Mouse (Mus musculus): ENCODE data around the gene Thsd7a.

The Thsd7a gene

DNA sequence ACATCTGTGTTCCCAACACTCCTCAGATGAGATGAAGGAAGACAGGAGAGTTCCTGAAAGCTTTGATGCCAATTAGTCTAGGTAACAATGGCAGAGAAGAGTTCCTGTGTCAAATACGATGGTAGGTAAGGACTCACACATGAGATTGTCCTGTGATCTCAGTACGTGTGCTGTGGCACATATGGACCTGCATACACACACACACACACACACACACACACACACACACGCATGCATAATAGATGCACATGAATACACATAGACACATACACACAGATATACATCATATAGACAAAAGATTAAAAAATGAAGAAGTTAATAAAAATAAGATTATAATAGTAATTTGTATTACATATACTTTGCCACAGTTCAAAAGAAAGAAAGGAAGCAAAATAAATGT is 56.0 kb downstream of the Thsd7a start:
- DNase-seq (ENCODE audit: low read depth): no peak

DNA sequence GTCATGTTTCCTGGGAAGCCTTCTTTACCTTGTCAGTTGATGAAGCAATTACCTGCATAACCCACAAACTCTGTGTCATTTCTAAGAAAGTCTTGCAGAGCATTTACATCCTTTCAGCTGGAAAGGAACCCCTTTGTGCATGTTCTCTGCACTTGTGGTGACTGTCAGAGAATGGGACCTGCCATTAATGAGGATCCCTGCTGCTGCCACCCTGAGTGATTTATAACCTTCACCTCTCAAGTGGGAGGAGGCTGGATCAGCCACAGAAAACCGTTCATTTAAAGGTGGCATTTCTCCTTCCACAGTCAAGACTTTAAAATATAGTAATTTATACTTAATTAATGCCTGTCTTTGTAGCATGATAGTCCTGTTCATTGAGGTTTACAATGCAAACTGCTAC is 99.6 kb downstream of the Thsd7a start:
- DNase-seq (ENCODE audit: low read depth): no peak

DNA sequence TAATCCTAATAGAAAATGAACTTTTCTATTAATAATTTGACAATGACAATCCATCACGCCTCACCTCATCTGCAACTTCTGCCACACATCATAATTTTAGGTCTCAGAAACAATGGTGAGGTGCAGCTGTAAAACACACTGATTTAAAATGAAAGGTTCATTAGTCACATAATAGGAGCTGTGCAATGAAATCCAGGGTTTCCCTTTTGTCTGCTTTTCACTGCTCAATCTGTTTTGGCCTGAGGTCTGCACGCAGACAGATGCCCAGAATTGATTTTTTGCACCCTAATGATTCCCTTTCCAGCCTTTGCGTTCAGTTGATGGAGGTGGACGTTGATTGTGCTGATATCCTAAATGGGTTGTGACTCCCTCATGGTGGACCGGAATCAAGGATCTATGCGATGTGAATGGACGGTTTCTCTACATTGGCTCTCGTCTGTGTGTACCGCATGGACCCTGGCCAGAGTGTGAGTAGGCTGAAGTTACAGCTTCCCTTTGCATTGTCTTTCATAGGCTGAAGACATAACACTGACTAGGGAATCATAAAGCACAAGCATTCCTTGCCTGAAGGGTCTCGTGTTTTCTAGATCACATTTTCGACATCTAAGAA is 120.5 kb downstream of the Thsd7a start:
- no peak for DNase-seq (ENCODE audit: low read depth)

DNA sequence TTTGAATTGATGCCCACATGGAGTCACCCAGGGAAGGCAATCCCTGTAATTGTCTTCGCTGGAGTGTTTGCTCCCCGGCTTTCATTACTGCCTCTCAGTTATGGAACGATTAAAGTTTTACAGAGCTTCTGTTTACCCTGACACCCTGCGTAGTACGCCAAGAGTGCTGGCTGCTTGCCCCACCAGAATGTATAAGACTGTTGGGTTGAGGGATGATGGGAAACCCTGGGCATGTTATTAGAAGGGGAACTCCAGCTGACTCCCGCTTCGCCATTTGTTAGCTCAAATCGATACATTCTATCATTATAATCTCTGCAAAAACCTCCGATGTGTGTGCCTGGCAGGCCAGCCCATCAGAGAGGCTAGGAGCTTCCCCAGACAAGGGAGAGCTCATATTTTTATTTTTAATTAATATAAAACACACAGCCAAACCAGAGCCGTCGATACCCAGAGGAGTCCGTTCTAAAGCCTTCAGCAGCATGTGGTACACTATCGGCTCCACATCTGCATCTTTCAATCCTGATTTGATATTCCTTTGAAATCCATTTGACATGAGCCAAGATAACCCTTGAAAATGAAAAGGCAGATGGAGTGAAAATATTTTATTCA is 142.5 kb downstream of the Thsd7a start:
- no peak for DNase-seq (ENCODE audit: low read depth)

DNA sequence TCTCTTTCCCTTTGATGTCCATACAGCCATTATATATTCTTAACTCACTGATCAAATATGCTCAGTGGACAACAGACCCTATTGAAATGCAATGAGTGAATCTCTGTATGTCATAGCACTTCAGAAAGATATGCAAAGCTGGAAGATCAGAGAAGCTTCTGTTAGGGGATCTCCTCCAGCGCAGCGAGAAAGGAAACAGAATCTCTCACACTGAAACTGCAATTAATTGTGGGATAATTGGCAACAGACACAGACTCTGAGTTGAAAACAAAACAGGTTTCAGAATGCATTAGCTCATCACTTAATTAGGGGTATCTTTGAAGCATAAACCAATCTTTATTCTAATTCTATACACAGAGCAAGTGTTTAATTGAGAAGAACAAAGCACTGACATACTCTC is 146.3 kb downstream of the Thsd7a start:
- DNase-seq (ENCODE audit: low read depth): no peak

DNA sequence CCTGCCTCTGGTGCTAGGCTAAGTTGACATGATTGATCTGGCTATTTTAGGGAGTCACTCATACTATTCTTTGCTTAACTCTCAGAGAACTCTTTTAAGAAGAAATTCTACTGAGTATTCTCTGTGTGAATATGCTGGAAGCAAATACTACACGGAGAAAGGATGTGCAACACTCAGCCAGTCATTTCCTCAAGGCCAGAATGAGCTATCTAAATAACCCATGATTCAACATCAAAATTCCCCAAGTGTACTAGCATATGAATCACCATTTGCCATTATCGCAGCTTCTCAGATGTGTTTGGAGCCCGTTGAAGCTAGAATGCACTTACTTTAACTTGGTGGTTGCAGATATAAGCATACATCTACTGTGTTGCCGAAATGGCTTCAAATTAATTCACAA is 147.0 kb downstream of the Thsd7a start:
- no peak for DNase-seq (ENCODE audit: low read depth)

DNA sequence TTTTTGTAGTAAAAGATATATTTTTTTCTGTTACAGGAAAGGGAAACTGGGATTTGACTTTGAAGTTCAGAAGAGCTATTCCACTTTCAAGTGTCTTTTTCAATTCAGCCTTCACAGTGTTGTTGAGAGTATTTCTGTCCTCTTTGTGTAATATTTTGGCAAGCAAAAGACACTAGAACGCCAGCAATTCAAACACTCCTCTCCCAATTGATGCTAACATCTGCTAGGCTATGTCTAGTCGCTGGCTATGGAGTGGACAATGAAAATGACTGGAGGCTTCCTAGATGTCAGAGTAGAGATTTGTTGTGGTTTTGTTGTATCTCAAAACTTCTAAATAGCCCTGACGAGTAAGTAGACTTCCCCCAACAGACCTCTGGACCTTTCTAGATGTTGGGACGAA is 164.8 kb downstream of the Thsd7a start:
- DNase-seq (ENCODE audit: low read depth): no peak

DNA sequence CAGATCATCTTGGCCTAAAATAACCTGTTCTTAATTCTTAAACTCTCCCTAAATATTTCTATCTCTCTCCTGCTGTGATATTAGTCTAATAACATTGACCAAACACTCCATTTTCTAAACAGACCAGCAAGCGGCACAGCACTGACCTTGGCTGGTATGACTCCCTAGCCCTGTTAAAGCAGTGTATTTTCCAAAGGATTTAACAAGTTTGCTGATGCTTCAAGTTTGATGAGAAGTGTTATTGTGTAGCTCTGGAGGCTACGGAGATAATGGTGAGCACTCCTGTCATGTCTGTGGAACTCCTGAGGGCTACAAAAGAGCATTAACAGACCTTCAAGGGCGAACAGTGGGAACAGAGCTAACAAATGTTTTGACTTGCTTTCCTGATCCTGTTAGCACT is 168.1 kb downstream of the Thsd7a start:
- DNase-seq (ENCODE audit: low read depth): no peak

DNA sequence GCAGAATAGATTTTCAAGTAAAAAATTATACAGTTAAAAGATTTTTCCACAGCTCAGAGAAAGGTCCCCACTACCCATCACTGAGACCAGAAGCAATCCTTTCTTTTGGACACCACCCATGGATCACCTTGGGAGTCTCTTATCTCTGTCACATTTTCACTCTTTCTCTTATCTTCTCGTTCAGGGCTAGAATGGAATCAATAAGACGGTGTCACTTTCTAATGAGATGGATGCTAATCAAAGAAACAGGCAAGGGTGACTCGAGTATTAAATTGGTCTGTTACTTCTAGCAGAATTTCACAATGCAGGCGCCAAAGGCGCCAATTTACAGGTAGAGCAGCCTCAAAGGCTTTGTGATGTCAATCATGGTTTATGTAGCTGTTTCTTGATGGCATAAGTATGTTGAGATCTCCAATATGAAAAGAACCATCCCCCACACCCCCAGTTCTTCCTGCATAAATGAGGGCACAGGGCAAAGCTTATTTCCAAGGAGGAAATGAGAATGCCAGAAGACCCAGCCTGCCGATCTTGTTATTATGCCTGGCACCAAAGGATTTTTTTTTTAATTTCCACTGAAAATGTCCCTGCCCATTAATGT is 173.5 kb downstream of the Thsd7a start:
- no peak for DNase-seq (ENCODE audit: low read depth)

DNA sequence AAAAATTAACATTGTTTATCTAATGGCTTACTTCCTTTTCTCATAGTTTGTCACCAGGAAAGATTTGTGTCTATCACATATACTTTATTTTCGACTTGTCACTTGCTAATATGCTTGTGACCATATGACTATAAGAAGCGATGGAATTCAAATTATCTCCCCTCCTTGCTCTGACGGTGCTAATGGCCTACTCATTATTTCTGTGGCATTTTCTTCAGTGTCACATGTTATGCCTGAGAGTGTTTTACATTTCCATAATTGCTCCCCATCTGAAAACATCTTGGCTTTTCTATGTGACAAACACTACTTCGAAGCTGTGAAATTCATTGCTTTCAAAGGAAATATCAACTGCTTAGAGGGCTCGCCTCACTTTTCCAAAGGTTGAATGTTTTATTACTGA is 177.0 kb downstream of the Thsd7a start:
- DNase-seq (ENCODE audit: low read depth): no peak

DNA sequence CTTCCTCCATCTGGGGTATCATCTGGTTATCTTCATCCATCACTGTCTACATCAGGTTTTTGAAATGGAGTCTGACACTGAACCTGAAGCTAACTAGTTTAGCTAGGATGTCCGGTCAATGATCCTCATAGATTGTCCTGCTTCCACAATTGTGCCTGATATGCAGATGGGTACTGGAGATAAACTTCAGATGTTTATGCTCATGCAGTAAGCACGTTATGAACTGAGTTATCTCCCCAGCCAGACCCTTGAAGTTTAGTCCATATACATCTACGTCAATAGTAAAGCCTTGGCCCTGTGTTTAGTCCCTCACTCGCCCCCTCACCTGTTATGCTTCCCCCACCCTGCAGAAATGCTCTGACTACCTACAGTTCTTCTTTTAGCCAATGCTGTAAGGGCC is 184.1 kb downstream of the Thsd7a start:
- no peak for DNase-seq (ENCODE audit: low read depth)

DNA sequence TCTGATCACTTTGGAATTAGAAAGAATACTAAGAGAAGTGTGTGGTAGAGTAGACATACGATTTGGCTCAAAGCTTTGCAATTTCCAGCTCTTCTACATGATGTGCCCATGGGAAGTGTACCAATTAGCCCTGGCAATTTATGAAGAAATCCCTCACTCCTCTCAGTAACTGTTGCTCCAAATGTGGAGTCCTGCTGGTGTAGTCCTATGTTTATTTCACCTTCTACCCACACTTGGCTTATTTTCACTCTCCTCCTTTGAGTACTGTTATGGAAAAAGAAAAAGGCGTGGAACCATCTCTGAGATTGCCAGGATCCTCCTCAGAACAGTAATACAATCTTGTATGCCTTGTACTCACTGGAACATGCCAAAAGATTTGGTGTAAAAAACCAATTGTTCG is 186.9 kb downstream of the Thsd7a start:
- DNase-seq (ENCODE audit: low read depth): no peak

DNA sequence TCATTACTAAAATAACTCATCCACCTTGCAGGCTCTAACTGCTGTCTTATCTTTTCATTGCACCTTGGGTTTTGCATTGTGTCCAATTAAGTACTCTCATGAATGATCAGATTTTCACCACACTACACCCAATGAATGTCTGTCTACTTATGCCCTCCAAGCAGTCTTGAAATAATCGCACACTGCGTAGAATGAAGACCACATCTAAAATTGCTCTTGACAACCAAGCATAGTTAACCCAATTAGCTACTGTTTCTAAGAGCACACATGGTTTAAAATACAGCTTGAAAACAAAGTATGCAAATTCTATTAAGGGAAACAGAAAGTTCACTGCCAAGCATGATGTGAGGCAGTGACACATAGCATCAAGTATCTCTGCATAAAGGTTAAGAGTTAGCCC is 188.7 kb downstream of the Thsd7a start:
- DNase-seq (ENCODE audit: low read depth): no peak

DNA sequence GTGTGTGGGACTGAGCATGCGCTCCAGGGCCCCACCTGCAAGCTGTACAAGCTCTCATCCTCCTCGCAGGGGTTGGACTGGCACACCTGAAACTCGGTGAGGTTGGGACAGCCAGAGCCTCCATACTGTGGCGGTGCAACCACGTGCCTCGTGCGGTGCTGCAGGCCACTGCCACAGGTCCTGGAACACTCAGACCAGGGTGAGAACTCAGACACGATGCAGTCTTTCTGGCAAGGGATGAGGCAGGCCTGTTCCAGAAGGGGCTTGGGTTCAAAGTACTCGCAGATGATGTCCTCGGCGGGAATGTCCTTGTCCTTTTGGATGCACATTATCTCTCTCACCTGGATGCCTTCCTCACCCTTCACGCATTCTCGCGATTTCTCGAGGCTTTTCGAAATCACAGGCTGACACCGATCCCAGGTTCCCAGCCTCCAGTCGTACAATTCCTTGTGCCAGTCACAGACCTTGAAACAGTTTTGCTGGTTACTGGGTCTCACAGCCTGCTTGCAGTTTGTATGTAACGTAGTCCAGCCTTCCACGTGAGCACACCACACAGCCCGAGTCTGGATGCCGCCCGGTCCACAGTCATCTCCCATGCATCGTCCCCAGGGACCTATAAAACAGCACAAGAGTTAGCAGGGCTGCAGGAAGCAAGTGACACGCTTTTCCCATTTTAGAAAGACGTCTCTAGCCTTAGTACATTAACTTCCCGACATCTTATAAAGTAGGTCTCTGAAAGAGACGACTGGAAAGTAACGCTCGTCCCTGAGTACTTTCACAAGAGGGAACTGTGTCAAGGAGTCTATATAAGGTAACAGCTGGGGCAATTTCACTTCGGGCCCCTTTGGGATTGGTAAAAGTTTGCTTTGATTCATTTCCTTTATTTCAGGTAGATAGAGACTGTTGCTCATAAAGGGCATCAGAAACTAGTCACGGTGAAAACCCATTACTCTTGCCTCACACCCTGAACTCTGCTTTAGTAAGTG is 193.8 kb downstream of the Thsd7a start:
- DNase-seq (ENCODE audit: low read depth): no peak

DNA sequence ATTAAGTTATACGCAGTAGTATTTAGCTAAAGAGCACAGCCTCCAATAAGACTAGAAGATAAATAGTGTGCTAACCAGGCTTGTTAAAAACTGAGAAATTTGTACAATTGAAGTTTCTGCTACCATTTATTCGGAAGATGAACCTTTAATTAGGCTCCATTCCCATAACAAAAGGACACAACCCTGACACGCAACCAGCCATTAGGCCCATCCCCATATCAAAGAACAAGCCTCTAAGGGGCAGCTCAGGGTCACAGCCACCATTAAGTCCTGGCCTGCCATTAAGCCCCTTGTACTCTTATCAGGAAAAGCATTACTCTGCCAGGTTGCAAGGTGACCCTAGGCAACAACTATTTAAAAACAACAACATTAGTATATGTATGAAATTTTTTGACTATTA is 198.0 kb downstream of the Thsd7a start:
- DNase-seq (ENCODE audit: low read depth): no peak

DNA sequence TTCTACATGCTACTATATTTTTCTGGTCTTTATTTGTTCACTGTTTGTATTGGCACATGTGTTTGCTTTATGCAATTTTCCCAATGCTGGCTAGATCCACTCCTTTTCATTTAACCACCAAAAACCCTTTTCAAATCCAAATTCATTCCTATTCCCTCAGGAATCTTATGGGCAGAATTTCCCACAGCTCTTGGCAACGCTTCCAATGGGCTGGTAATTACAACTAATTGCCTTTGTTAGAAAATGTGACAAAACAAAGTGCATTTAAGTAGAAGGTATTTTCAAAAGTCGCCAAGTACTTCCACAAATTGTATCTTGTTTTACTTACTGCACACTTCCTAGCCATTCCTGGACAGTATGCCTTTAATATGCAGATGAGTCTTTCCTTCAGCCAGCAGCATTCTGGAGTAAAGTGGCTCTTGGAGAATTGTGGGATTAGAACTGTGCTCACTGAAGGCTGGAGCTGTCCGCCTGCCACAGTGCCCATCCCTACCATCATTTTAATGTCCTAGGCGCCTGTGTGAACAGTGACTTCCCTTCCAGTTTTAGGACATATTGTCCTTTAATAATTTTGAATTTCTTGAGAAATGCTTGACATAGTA is 199.1 kb downstream of the Thsd7a start:
- no peak for DNase-seq (ENCODE audit: low read depth)

DNA sequence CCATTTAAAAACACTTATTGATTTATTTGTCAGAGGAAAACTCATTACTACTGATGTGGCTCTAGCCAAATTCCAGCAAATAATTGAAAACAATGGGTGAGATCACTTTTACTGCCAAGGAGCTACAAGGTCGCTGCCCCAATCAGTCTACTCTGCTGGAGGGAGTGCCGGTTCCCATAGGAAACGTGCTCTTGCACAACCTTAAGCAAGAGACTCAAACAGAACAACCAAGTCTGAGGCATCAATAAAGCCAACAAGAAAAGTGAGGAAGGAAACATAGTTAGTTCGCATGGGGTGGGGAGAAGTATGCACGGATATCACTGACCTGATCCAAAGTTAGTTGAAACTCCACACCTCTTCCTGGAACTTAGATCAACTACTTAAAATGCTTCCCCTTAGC is 205.1 kb downstream of the Thsd7a start:
- DNase-seq (ENCODE audit: low read depth): no peak

DNA sequence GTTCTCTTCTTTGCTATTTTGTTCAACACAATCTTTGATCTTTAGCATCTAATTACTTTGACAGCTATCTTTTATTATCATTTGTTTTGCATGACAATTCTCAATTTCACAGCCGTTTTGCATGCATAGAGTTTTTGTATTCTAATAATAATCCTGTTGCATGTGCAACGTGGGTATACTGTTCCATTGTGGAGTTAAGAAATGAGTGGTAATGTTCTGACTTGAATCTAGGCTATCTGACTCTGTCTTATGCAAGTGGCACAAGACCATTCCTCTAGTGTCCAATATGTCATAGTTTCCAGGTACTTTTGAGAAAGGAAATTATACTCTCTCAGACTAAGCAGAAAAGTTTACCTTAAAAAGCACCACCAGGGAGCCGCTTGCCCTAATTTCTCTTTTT is 206.7 kb downstream of the Thsd7a start:
- no peak for DNase-seq (ENCODE audit: low read depth)

DNA sequence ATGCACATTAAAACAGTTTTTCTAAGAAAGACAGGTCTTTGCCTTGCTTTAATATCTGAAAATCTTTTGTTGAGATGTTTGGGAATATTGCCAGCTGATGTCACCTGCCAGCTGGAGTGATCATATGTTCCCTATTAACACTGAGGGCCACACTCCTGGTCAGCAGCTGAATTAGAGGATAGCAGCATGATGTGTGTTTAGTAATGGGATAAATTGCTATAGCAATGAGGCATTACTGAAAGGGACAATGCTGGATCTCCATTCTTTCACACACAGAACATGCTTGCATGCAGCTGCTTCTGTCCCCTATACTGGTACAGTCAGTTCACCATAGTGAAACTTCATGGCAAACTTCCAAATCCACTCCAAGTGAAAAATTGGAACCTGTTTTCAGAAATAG is 230.1 kb downstream of the Thsd7a start:
- no peak for DNase-seq (ENCODE audit: low read depth)

DNA sequence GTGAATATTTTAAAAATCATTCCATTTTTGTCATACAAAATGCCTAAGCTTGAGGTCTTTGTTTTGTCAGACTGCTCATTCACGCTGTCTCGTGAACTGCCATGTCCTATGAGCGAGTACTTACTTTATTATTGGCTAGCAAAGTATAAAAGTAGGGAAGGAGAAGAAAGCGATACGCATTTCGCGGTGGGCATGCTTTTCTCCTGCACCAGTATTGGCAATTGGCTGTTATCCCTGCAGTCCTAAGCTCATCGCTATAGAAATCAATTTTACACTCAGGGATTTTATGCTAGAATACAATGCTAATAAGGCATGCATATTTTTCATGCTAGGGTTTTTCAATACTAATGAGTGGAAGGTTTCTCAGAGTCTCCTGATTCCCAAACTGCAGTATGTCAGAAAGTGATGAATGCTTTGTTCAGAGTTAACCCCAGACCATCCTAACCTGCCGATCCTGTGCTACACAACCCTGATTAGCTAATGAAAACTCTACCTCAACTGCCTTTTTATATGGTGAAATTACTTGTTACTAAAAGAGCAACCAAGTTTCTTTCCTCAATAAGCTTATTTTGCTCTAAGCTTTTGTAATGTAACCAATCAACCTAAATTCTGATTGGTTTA is 230.8 kb downstream of the Thsd7a start:
- DNase-seq (ENCODE audit: low read depth): no peak

DNA sequence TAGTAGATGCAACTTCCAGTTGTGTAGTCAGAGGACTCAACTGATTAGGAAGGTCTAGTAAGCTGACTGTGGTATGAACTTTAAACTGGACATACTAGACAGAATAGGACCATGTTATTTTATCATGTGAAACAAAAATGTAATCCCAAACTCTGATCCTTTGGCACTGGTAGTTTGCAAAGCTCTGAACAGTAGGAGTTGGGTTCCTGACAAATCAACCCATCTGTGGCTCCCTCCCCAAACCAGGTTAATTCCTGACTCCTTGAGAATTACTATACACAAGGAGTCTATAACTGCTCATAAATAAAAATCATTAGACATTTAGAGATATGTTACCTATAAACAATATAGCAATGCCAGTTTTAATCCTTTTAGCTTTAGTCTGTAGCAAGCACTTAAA is 231.5 kb downstream of the Thsd7a start:
- DNase-seq (ENCODE audit: low read depth): no peak

DNA sequence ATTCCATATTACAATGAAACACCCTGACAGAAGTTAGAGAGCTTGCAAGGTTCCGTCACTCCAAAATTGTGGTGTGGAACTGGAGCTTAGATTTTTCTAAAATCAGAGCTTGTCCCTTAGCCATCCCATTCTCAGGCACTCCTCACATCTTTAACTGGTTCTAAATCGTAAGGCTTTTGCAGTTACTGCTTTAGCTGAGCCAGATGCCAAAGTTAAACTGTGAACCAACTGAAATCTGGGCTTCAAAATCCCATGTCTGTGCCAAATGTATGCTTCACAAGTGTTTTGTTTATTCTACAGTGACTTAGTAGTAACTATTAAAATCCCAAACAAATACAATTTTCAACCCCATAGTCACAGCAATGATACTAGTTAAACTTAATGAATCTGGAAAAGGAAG is 242.3 kb downstream of the Thsd7a start:
- no peak for DNase-seq (ENCODE audit: low read depth)

Measured in 416B (cell line).